Mouse (Mus musculus): ENCODE measurements around the gene Hist1h2bn. TPM values are rescaled to one million over a fixed set of nuclear protein-coding genes. Genes with fewer than 3 reads are reported as not detected.
"Not testable (repeated sequence)": the region's sequence is repeated elsewhere in the genome, so short reads cannot be mapped to it uniquely, and the experiment has no call there.

Gene Hist1h2bn
- polyA plus RNA-seq, 1 experiment from 2014 or later: 4.4 TPM

DNA sequence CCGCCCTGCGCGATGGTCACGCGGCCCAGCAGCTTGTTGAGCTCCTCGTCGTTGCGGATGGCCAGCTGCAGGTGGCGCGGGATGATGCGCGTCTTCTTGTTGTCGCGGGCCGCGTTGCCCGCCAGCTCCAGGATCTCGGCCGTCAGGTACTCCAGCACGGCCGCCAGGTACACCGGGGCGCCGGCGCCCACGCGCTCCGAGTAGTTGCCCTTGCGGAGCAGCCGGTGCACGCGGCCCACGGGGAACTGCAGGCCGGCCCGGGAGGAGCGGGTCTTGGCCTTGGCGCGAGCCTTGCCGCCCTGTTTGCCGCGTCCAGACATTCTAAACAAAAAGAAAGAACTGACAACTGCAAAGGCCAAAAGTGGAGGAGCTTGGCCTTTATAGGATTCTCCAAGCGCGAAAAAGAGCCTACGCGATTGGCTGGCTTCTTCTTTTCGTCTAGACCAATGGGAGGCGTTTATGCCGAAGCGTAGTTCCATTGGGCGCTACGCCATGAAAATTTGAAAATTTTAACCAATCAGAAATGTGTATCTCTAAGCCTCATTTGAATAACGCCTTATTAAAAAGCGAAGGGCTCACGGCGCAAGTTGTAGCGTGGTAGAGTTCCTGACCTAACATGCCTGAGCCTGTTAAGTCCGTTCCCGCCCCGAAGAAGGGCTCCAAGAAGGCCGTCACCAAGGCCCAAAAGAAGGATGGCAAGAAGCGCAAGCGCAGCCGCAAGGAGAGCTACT, 33.1 kb downstream of the Hist1h2bn start, which contains the start of the genes Hist1h2an and Hist1h2bp:
Hist1h2an (minus strand) TSS at position 320 of the 731 bp plus-strand sequence.
Hist1h2bp (plus strand) TSS at position 563 of the 731 bp plus-strand sequence.
- peak within 1 kb of the TSS; percentile 43 for H3K4me3 ChIP-seq
- peaks cover 40% of the 10 kb centered on the region for H3K4me1 ChIP-seq
- not testable (repeated sequence) for H3K27me3 ChIP-seq, H3K36me3 ChIP-seq, H3K9me3 ChIP-seq
- peak within 1 kb of the TSS; percentile 85 for H3K27ac ChIP-seq
- peak within 1 kb of the TSS; percentile 65 for H3K4me2 ChIP-seq (replicated peaks)
- ATAC-seq (ENCODE audit: low FRiP score, low read depth): peak; percentile 95
- WGBS: under 1% methylated on average over 42 of the region's 63 CpGs
- H3K9ac ChIP-seq: peak within 1 kb of the TSS; percentile 67

DNA sequence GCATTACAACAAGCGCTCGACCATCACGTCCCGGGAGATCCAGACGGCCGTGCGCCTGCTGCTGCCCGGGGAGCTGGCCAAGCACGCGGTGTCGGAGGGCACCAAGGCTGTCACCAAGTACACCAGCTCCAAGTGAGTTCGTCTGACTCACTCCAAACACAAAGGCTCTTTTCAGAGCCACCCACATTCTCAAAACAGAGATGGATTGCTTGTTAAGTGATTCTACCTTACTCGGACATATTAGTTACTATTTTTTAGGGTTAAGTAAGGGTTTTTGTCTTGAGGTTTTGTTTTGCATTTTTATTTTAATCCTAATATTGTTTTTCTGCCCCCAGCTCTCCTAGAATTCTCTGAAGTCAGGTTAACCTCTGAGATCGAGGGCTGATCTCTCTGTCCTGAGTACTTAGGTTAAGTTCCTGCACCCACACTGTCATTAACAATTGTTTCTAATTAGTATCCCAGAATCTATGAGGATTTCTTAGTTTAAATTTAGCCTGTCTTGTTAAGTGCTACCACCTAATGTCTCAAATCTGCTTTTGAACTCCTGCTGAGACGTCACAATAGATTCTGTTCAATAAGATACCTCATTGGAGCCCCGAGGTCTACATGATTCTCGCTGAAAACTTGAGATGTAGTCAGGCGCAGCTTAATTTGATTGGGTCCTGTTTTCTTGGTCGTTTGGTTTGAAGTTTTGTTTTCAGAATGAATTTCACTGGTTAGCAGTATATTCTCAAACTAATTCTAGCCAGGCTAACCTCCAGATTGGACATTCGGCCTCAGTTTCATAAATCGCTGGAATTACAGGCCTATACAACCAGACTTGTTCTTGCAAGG, 34.1 kb downstream of the Hist1h2bn start:
- ATAC-seq (ENCODE audit: low FRiP score, low read depth): no peak
- H3K36me3 ChIP-seq: no peaks in the 10 kb centered on the region
- peak overlapping the region; percentile 65 for H3K4me2 ChIP-seq (replicated peaks)
- peaks cover 33% of the 10 kb centered on the region for H3K4me1 ChIP-seq
- H3K9me3 ChIP-seq: no peaks in the 10 kb centered on the region
- 15% methylated on average over 14 of the region's 21 CpGs for WGBS
- H3K4me3 ChIP-seq: peak overlapping the region; percentile 34
- peak overlapping the region; percentile 51; the same call in 1 of the 2 replicates for H3K9ac ChIP-seq
- no peaks in the 10 kb centered on the region for H3K27me3 ChIP-seq
- peak overlapping the region; percentile 77 for H3K27ac ChIP-seq

DNA sequence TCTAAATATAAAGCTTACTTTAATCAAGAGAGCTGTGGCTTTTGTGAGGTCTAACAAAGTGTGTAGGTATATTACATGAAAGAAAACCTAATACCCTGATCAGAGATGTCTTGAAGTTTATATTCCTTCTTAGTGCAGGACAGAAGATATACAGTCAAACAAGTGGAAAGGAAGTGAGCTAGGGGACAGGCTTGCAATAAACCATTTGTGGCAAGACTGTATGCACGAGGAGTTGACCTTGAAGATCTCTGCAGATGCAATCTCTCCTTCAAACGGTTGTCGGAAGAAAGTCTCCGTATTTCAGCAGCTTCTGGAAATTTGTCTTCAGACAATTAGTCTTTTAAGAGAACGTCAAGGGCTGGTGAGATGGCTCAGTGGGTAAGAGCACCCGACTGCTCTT, 36.0 kb downstream of the Hist1h2bn start:
- Histone ChIP-seq H3K4me1 (peaks cover 24% of the 10 kb centered on the region), H3K4me3 (no peak overlapping the region), H3K9ac (no peak overlapping the region), H3K9me3 (no peaks in the 10 kb centered on the region), H3K27me3 (no peaks in the 10 kb centered on the region), H3K27ac (no peak overlapping the region), H3K4me2 (replicated peaks) (no peak overlapping the region), H3K36me3 (no peaks in the 10 kb centered on the region)
- ATAC-seq (ENCODE audit: low FRiP score, low read depth): no peak
- 57% methylated on average over 6 of the region's 6 CpGs for WGBS

DNA sequence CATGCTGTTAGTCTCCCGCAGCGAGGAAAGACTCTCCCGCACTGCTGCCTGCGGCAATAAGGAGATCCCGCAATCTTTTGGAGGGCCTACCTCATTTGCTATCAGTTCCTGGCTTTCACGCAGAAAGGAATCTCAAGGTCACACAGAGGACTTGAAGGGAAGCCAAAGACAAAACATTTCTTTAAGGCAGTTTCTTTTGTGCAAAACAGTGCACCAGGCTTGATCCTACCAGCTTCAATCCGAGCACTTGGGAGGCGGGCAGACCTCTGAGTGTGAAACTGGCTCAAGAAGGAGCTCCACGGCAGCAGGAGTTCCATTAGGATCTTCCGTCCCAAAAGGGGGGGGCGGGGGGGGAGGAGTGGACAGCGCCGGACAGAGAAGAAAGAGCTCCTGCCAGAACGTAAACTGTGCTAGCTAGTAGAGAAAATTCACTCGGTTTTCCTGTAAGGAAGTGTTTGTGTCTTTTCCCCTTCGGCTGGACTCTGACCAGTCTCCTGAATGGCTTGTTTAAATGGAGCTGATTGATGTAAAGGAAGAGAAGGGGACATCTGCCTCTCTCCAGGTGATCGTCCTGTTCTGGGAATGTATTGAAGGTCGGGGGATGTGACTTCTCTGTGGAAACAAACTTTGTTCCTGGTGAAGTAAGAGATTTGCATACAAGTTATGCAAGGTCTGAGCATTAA, 36.8 kb downstream of the Hist1h2bn start:
- H3K36me3 ChIP-seq: no peaks in the 10 kb centered on the region
- no peaks in the 10 kb centered on the region for H3K9me3 ChIP-seq
- H3K4me2 ChIP-seq (replicated peaks): peak overlapping the region; percentile 46
- H3K9ac ChIP-seq: peak overlapping the region; percentile 35; the same call in 1 of the 2 replicates
- ATAC-seq (ENCODE audit: low FRiP score, low read depth): no peak
- H3K4me1 ChIP-seq: peaks cover 21% of the 10 kb centered on the region
- H3K27me3 ChIP-seq: no peaks in the 10 kb centered on the region
- WGBS: 14% methylated on average over 18 of the region's 18 CpGs
- peak overlapping the region; percentile 15; the same call in 1 of the 2 replicates for H3K4me3 ChIP-seq
- H3K27ac ChIP-seq: 0 out of 2 replicates have a peak overlapping the region, but pooled peaks have one; percentile 28

DNA sequence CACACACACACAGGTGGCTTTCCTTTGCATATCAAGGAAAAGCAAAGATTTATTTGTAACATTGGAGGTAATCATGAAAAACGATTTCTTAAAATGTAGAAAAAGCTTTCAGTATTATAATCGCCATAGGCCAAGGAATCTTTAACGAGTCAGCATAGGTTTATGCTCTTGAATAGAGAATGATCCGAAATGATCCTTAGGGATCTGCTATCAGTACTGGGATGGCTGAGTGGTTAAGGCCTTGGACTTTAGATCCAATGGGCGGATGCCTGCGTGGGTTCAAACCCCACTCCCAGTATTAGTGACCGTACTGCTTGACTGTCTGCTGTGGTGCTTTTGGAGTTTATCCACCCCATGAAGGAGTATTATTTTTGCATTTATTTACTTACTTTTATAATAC, 41.7 kb downstream of the Hist1h2bn start:
- Histone ChIP-seq H3K4me1 (peaks cover 4% of the 10 kb centered on the region; the same call in 1 of the 2 replicates), H3K4me3 (no peak overlapping the region), H3K27me3 (no peaks in the 10 kb centered on the region), H3K9ac (no peak overlapping the region), H3K36me3 (no peaks in the 10 kb centered on the region), H3K4me2 (replicated peaks) (no peak overlapping the region), H3K9me3 (no peaks in the 10 kb centered on the region), H3K27ac (no peak overlapping the region)
- WGBS: 90% methylated on average over 7 of the region's 7 CpGs
- ATAC-seq (ENCODE audit: low FRiP score, low read depth): no peak

DNA sequence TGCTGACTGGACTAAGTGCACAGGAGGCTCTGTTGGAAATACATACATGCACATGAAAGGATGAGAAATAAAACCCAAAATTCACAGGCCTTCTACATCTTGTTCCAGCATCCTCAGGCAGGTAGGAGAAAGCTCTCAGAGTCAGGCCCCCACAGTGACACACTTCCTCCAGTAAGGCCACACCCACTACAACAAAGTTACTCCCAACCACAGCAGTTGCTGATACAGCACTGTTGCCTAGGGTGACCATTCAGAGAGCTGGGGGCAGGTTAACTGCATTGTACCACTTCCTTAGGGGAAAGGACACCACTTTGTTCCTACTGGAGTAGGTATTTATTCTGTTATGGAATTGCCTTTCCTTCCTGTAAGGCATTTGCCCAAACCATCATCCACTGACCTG, 43.2 kb downstream of the Hist1h2bn start:
- ATAC-seq (ENCODE audit: low FRiP score, low read depth); H3K4me3 ChIP-seq; H3K4me2 ChIP-seq (replicated peaks); H3K27me3 ChIP-seq; H3K36me3 ChIP-seq; H3K4me1 ChIP-seq; H3K27ac ChIP-seq; H3K9ac ChIP-seq; H3K9me3 ChIP-seq: not testable (repeated sequence)

DNA sequence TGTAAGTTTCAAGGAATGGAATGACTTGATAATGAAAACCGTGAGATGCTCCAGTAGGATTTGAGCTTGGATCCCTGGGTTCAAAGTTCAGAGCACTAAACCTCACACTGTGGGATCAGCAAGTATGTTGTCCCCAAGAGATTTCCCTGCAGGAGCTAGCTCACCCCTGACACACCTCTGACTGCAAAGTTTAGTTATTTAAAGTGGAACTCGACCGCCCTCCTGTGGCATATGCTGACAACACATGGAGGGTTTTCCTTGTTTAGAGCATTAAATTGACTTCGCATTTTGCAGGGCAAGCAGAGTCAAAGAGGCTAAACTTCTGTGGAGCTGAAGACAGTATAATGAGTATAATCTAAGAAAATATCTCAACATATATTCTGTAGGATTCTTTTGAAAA, 49.1 kb downstream of the Hist1h2bn start:
- not testable (repeated sequence) for H3K36me3 ChIP-seq; H3K9me3 ChIP-seq; H3K27me3 ChIP-seq; H3K9ac ChIP-seq; H3K27ac ChIP-seq; H3K4me2 ChIP-seq (replicated peaks); H3K4me1 ChIP-seq; H3K4me3 ChIP-seq
- whole genome bisulfite sequencing: no CpG with 5 or more reads among the region's 4 CpGs
- ATAC-seq (ENCODE audit: low FRiP score, low read depth): peak; percentile 81

Small RNAs within 50 kb of the gene (microRNA-seq; reads per million reads assigned to microRNA genes)
- gene Gm44346 (not detected), gene Gm44357 (not detected), gene Gm44367 (not detected), gene Gm44454 (not detected)

Other genes with a start within 250 kb of the Hist1h2bn start
- 7.0 and 8.2 TPM in 2 replicates for gene Zkscan8, start 223.0 kb upstream of the Hist1h2bn start, polyA plus RNA-seq (2015; fragmentation: Nextera tagmentation; extraction: Ambion mirVana)
- gene Olfr1366, start 211.3 kb upstream of the Hist1h2bn start, polyA plus RNA-seq (2015; fragmentation: Nextera tagmentation; extraction: Ambion mirVana): 0.10 and 0.15 TPM in 2 replicates
- gene Olfr1535, start 194.2 kb upstream of the Hist1h2bn start, polyA plus RNA-seq (2015; fragmentation: Nextera tagmentation; extraction: Ambion mirVana): 0.05 TPM in 1 of 2 replicates, not detected in the other
- not detected in 2 replicates for gene Olfr1364, start 172.4 kb upstream of the Hist1h2bn start, polyA plus RNA-seq (2015; fragmentation: Nextera tagmentation; extraction: Ambion mirVana)
- gene Olfr1362, start 140.1 kb upstream of the Hist1h2bn start, polyA plus RNA-seq (2015; fragmentation: Nextera tagmentation; extraction: Ambion mirVana): not detected in 2 replicates
- gene Olfr11, start 111.6 kb upstream of the Hist1h2bn start, polyA plus RNA-seq (2015; fragmentation: Nextera tagmentation; extraction: Ambion mirVana): not detected in 2 replicates
- not detected in 2 replicates for gene Olfr1361, start 90.7 kb upstream of the Hist1h2bn start, polyA plus RNA-seq (2015; fragmentation: Nextera tagmentation; extraction: Ambion mirVana)
- not detected in 2 replicates for gene Olfr1360, start 76.7 kb upstream of the Hist1h2bn start, polyA plus RNA-seq (2015; fragmentation: Nextera tagmentation; extraction: Ambion mirVana)
- gene Olfr1359, start 56.0 kb upstream of the Hist1h2bn start, polyA plus RNA-seq (2015; fragmentation: Nextera tagmentation; extraction: Ambion mirVana): not detected in 2 replicates
- gene Hist1h2bl, start 38.0 kb upstream of the Hist1h2bn start, polyA plus RNA-seq (2015; fragmentation: Nextera tagmentation; extraction: Ambion mirVana): 3.3 and 3.4 TPM in 2 replicates
- gene Hist1h2ai, start 37.7 kb upstream of the Hist1h2bn start, polyA plus RNA-seq (2015; fragmentation: Nextera tagmentation; extraction: Ambion mirVana): 34.6 and 46.9 TPM in 2 replicates
- 22.6 and 23.4 TPM in 2 replicates for gene Hist1h3h, start 36.5 kb upstream of the Hist1h2bn start, polyA plus RNA-seq (2015; fragmentation: Nextera tagmentation; extraction: Ambion mirVana)
- 6.1 and 7.8 TPM in 2 replicates for gene Hist1h2bm, start 32.1 kb upstream of the Hist1h2bn start, polyA plus RNA-seq (2015; fragmentation: Nextera tagmentation; extraction: Ambion mirVana)
- 1.2 and 1.3 TPM in 2 replicates for gene Hist1h4j, start 19.1 kb upstream of the Hist1h2bn start, polyA plus RNA-seq (2015; fragmentation: Nextera tagmentation; extraction: Ambion mirVana)
- 4.0 and 8.4 TPM in 2 replicates for gene Hist1h4k, start 3.6 kb upstream of the Hist1h2bn start, polyA plus RNA-seq (2015; fragmentation: Nextera tagmentation; extraction: Ambion mirVana)
- 39.8 and 57.2 TPM in 2 replicates for gene Hist1h2ak, start 296 bp upstream of the Hist1h2bn start, polyA plus RNA-seq (2015; fragmentation: Nextera tagmentation; extraction: Ambion mirVana)
- gene Hist1h1b, start 26.5 kb downstream of the Hist1h2bn start, polyA plus RNA-seq (2015; fragmentation: Nextera tagmentation; extraction: Ambion mirVana): 25.1 TPM in 2 replicates
- gene Hist1h3i, start 29.2 kb downstream of the Hist1h2bn start, polyA plus RNA-seq (2015; fragmentation: Nextera tagmentation; extraction: Ambion mirVana): 133 and 146 TPM in 2 replicates
- 6.8 and 17.0 TPM in 2 replicates for gene Hist1h2an, start 33.1 kb downstream of the Hist1h2bn start, polyA plus RNA-seq (2015; fragmentation: Nextera tagmentation; extraction: Ambion mirVana)
- 3.3 TPM in 2 replicates for gene Hist1h2bp, start 33.3 kb downstream of the Hist1h2bn start, polyA plus RNA-seq (2015; fragmentation: Nextera tagmentation; extraction: Ambion mirVana)
- gene Hist1h2bq, start 56.1 kb downstream of the Hist1h2bn start, polyA plus RNA-seq (2015; fragmentation: Nextera tagmentation; extraction: Ambion mirVana): 33.2 and 35.5 TPM in 2 replicates
- gene Hist1h2ao, start 56.3 kb downstream of the Hist1h2bn start, polyA plus RNA-seq (2015; fragmentation: Nextera tagmentation; extraction: Ambion mirVana): not detected in 2 replicates
- not detected in 2 replicates for gene Hist1h4m, start 57.6 kb downstream of the Hist1h2bn start, polyA plus RNA-seq (2015; fragmentation: Nextera tagmentation; extraction: Ambion mirVana)
- gene Hist1h4n, start 78.1 kb downstream of the Hist1h2bn start, polyA plus RNA-seq (2015; fragmentation: Nextera tagmentation; extraction: Ambion mirVana): 20.5 and 21.8 TPM in 2 replicates
- 3,649 and 3,737 TPM in 2 replicates for gene Hist1h2ap, start 79.4 kb downstream of the Hist1h2bn start, polyA plus RNA-seq (2015; fragmentation: Nextera tagmentation; extraction: Ambion mirVana)
- gene Hist1h2br, start 79.6 kb downstream of the Hist1h2bn start, polyA plus RNA-seq (2015; fragmentation: Nextera tagmentation; extraction: Ambion mirVana): 34.8 and 36.3 TPM in 2 replicates
- gene Zfp184, start 191.0 kb downstream of the Hist1h2bn start, polyA plus RNA-seq (2015; fragmentation: Nextera tagmentation; extraction: Ambion mirVana): 18.3 and 20.2 TPM in 2 replicates
- 0.37 and 0.38 TPM in 2 replicates for gene Pom121l2, start 227.1 kb downstream of the Hist1h2bn start, polyA plus RNA-seq (2015; fragmentation: Nextera tagmentation; extraction: Ambion mirVana)